Mouse (Mus musculus): ENCODE results near the gene Hnrnph2. TPM values are rescaled to one million over a fixed set of nuclear protein-coding genes. Genes with fewer than 3 reads are reported as not detected.

Hnrnph2 gene
- polyA plus RNA-seq, 1 experiment = 105 TPM

DNA sequence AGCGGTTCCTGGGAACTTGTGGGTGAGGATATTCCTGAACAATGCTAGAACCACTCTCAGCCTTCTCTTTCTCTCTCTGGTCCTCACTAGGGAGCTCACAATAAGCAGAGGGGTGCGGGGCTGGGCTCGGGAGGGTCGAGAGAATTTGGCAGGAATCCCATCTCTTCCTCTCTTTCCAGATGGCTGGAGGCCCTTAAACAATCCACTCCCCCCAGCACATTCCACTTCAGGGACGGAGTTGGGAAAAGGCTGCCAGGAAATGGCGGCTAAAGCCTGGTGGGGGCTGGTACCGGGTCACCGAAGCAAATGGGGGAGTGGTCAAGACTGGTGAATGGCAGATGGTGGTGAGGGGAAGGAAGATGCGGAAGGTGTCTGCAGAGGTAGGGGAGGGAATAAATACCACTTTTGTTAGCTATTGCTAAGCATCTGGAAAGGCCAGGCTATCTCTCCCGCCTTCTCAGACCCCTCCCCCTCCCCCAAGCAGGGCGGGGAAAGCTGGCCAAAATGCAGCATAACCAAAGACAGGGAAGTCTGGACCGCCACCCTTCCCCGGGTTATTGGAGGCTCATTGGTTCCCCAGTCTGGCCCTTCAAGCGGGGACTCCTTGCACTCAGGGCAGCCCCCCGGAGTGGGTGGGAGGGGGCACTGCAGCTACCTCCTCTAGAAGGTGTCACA is 11.4 kb downstream of the Hnrnph2 start:
- no peak overlapping the region for H3K27ac ChIP-seq (ENCODE audit: insufficient read depth, low read depth, low read length)
- no peak for TF ChIP-seq POLR2A (IDR thresholded peaks at IDR 0.05; ENCODE audit: borderline replicate concordance, low read depth, low read length)
- no peak for TF ChIP-seq CTCF (IDR thresholded peaks at IDR 0.05; ENCODE audit: low read depth, low read length)
- H3K4me1 ChIP-seq (ENCODE audit: control insufficient read depth, insufficient read depth, low read length) = no peaks in the 10 kb centered on the region
- H3K4me3 ChIP-seq (ENCODE audit: insufficient read depth, low read length) = no peak overlapping the region

DNA sequence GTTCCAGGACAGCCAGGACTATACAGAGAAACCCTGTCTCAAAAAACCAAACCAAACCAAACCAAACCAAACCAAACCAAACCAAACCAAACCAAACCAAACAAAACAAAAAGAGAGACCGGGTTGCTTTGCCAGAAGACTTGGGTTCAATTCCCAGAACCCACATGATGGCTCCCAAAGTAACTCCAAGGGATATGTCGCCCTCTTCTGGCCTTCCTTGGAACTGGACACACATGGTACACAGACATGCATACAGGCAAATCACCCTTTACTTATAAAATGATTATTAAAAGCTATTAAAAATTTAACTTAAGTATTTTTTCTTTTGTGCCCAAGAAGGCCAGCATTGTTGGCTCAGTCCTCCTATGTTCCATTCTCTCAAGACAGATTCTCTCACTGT is 13.3 kb downstream of the Hnrnph2 start:
- Histone ChIP-seq H3K4me3 (ENCODE audit: insufficient read depth, low read length) (no peak overlapping the region), H3K27ac (ENCODE audit: insufficient read depth, low read depth, low read length) (no peak overlapping the region), H3K4me1 (ENCODE audit: control insufficient read depth, insufficient read depth, low read length) (no peaks in the 10 kb centered on the region)
- TF ChIP-seq POLR2A (IDR thresholded peaks at IDR 0.05; ENCODE audit: borderline replicate concordance, low read depth, low read length) = no peak
- no peak for TF ChIP-seq CTCF (IDR thresholded peaks at IDR 0.05; ENCODE audit: low read depth, low read length)

DNA sequence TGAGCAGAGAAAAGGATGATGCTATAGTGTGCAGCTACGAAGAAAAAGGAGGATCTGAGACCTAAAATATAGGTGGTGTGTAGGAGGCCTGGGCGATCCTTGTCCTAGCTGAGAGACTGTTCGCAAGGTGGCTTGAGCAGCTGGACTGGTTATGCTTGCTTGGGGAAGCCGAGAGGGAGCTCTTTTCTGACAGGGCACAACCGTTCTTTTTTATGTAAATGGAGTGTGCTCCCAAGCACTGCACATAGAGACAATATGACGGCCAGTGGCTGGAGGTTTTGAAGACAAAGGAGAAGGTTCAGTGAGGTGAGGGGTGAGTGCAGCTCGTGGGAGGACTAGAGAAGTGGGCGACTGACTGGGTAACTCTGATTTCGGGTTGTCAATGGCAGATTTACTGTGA is 18.7 kb downstream of the Hnrnph2 start:
- H3K4me3 ChIP-seq (ENCODE audit: insufficient read depth, low read length) = no peak overlapping the region
- TF ChIP-seq POLR2A (IDR thresholded peaks at IDR 0.05; ENCODE audit: borderline replicate concordance, low read depth, low read length) = no peak
- no peak for TF ChIP-seq CTCF (IDR thresholded peaks at IDR 0.05; ENCODE audit: low read depth, low read length)
- H3K27ac ChIP-seq (ENCODE audit: insufficient read depth, low read depth, low read length) = no peak overlapping the region
- no peaks in the 10 kb centered on the region for H3K4me1 ChIP-seq (ENCODE audit: control insufficient read depth, insufficient read depth, low read length)

DNA sequence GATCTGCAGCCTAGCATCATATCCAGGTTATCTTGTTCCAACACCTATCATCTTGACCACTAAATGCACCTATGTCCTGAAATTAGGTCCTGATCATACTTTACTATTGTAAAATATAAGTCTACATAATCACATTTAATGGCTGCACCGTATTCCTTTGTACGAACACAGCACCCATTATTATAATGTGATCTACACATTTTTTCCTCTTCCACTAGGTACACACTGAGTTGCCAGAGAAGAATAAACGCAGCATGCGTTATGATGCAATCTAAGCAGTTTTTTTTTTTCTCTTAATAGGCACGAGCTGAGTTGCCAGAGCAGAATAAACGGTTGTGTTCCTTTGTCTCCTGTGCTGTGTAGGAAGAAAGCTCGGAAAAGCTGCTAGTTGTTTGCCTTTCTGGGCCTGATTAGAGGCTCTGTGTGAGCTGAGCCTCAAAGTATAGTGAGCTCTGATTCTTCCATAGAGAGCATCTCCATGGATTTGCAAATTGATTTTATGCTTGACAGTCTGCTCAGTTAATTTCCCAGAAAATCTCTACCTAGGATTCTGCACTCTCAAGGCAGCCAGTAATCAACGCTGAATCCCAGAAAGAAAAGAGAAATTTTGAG is 19.4 kb downstream of the Hnrnph2 start:
- no peak for TF ChIP-seq POLR2A (IDR thresholded peaks at IDR 0.05; ENCODE audit: borderline replicate concordance, low read depth, low read length)
- no peak for TF ChIP-seq CTCF (IDR thresholded peaks at IDR 0.05; ENCODE audit: low read depth, low read length)
- Histone ChIP-seq H3K4me3 (ENCODE audit: insufficient read depth, low read length) (no peak overlapping the region), H3K4me1 (ENCODE audit: control insufficient read depth, insufficient read depth, low read length) (no peaks in the 10 kb centered on the region), H3K27ac (ENCODE audit: insufficient read depth, low read depth, low read length) (no peak overlapping the region)

DNA sequence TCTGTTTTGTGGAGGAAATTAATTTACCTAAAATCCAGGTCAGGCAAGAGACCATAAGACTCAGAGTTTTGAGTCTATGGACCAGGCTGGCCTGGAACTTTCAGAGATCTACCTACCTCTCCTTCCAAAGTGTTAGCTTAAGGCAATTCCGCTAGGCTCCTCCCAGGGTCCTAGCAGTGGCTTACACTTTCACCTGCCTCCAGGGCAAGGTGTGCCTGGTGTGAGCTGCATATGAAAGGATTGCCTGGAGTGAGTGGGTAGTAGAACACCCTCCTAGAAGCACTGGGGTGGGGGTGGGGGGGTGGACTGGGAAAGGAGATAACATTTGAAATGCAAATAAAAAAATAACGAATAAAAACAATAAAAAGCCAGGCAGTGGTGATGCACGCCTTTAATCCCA is 20.7 kb downstream of the Hnrnph2 start:
- no peak for TF ChIP-seq CTCF (IDR thresholded peaks at IDR 0.05; ENCODE audit: low read depth, low read length)
- TF ChIP-seq POLR2A (IDR thresholded peaks at IDR 0.05; ENCODE audit: borderline replicate concordance, low read depth, low read length) = no peak
- no peak overlapping the region for H3K27ac ChIP-seq (ENCODE audit: insufficient read depth, low read depth, low read length)
- no peak overlapping the region for H3K4me3 ChIP-seq (ENCODE audit: insufficient read depth, low read length)
- no peaks in the 10 kb centered on the region for H3K4me1 ChIP-seq (ENCODE audit: control insufficient read depth, insufficient read depth, low read length)

DNA sequence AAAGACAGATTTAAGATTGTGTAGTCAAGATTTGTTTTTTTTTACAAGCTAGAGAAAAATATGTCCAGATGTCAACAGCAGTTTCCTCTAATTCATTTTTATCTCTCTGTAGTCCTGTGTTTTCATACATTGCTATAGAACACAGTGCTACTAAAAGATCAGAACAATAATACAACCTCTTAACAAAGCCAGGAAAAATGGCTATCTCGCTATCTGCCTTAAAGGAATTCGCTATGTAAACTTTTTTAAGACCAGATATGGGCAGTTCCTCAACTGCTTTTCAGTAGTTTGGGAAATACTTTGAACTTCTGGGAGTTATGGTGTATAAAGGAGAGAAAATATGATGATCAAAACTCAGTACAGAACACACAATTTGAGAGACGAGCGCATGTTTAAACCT is 22.4 kb downstream of the Hnrnph2 start:
- Histone ChIP-seq H3K4me1 (ENCODE audit: control insufficient read depth, insufficient read depth, low read length) (no peaks in the 10 kb centered on the region), H3K4me3 (ENCODE audit: insufficient read depth, low read length) (no peak overlapping the region), H3K27ac (ENCODE audit: insufficient read depth, low read depth, low read length) (no peak overlapping the region)
- TF ChIP-seq CTCF (IDR thresholded peaks at IDR 0.05; ENCODE audit: low read depth, low read length) (no peak), POLR2A (IDR thresholded peaks at IDR 0.05; ENCODE audit: borderline replicate concordance, low read depth, low read length) (no peak)

DNA sequence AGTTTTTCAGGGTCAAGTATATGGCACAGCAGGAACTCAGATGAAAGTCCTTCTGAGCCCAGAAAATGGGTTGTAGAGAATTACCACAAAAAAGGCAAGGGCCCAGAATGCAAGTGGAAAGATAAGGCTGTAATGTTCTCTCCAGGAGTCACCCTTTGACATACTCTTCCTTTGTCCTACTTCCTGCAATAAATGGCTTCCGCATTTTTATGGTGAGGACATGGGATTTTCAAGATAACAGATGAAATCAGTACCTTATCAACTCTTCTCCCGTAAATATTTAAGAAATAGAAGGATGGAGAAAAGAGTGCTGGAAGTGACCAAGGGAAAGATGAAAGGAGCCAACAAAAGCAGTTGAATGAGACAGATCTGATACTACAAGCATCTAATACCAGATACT is 27.2 kb downstream of the Hnrnph2 start:
- Histone ChIP-seq H3K27ac (ENCODE audit: insufficient read depth, low read depth, low read length) (no peak overlapping the region), H3K4me3 (ENCODE audit: insufficient read depth, low read length) (no peak overlapping the region), H3K4me1 (ENCODE audit: control insufficient read depth, insufficient read depth, low read length) (no peaks in the 10 kb centered on the region; the same call in 1 of the 2 replicates)
- TF ChIP-seq POLR2A (IDR thresholded peaks at IDR 0.05; ENCODE audit: borderline replicate concordance, low read depth, low read length) (no peak), CTCF (IDR thresholded peaks at IDR 0.05; ENCODE audit: low read depth, low read length) (no peak)

DNA sequence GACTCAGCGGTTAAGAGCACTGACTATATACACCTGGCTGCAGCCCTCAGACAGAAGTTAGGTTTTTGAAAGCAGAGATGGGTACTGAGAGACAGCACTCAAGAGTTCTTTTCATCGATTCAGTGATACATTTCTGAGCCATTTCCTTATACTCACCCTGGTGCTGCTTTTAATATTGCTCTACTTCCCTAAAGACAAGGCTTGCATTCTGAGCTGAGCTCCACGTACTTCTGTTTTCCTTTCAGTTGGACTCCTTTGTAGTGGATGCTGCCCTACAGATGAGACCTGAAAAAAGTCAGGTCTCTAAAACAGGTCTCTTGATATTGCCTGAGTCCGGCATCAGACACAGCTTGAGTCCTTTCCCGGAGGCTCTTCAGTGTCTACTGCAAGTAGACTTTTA is 31.7 kb downstream of the Hnrnph2 start:
- Histone ChIP-seq H3K4me3 (ENCODE audit: insufficient read depth, low read length) (no peak overlapping the region), H3K4me1 (ENCODE audit: control insufficient read depth, insufficient read depth, low read length) (peaks cover 2% of the 10 kb centered on the region; the same call in 1 of the 2 replicates), H3K27ac (ENCODE audit: insufficient read depth, low read depth, low read length) (no peak overlapping the region)
- TF ChIP-seq POLR2A (IDR thresholded peaks at IDR 0.05; ENCODE audit: borderline replicate concordance, low read depth, low read length) (no peak), CTCF (IDR thresholded peaks at IDR 0.05; ENCODE audit: low read depth, low read length) (no peak)

DNA sequence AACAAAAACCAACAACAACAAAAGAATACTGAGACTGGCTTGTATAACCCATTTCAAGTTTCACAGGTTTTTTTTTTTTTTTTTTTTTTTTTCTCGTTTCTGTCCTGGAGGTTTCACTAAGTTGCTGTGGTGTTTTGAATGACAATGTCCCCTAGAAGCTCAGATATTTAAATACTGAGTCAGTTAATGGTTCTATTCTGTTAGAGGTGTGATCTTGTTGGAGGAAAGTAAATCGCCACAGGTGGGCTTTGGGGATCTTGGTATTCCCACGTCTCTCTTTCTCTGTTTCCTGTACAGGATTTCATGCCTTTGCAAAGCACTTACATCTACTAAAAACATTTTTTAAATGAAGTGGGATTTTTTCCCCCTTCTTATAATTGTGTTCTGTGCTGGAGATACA is 34.1 kb downstream of the Hnrnph2 start:
- Histone ChIP-seq H3K27ac (ENCODE audit: insufficient read depth, low read depth, low read length) (no peak overlapping the region), H3K4me1 (ENCODE audit: control insufficient read depth, insufficient read depth, low read length) (peaks cover 2% of the 10 kb centered on the region; the same call in 1 of the 2 replicates), H3K4me3 (ENCODE audit: insufficient read depth, low read length) (no peak overlapping the region)
- TF ChIP-seq POLR2A (IDR thresholded peaks at IDR 0.05; ENCODE audit: borderline replicate concordance, low read depth, low read length) = no peak

DNA sequence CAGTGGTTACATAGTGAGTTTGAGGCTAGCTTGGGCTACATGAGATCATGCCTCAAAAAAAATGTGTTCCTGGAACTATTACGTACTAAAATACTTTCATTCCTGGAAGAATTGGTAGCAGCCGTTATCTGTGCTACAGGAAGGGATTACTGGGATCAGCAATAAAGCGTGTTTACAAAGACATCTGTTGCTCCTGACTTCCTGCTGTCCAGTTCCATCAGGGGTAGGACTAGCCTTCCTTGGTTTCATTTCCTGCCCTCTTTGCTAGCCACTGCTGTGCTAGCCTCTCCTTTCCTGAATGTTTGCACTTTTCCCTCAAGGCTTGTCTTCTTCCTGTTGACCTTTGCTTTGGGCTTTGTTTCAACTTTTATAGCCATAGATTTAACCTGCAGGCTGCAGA is 34.9 kb downstream of the Hnrnph2 start:
- H3K27ac ChIP-seq (ENCODE audit: insufficient read depth, low read depth, low read length) = no peak overlapping the region
- no peak overlapping the region for H3K4me3 ChIP-seq (ENCODE audit: insufficient read depth, low read length)
- peaks cover 2% of the 10 kb centered on the region; the same call in 1 of the 2 replicates for H3K4me1 ChIP-seq (ENCODE audit: control insufficient read depth, insufficient read depth, low read length)
- TF ChIP-seq POLR2A (IDR thresholded peaks at IDR 0.05; ENCODE audit: borderline replicate concordance, low read depth, low read length) = no peak
- TF ChIP-seq CTCF (IDR thresholded peaks at IDR 0.05; ENCODE audit: low read depth, low read length) = no peak

Data from bone marrow macrophage, adult 2 months (primary cell).